Mouse (Mus musculus): ENCODE results near the gene Galnt9. TPM values are rescaled to one million over a fixed set of nuclear protein-coding genes. Genes with fewer than 3 reads are reported as not detected.

Galnt9 gene
- polyA plus RNA-seq, 1 experiment from 2014 or later, result 0.67 TPM

DNA sequence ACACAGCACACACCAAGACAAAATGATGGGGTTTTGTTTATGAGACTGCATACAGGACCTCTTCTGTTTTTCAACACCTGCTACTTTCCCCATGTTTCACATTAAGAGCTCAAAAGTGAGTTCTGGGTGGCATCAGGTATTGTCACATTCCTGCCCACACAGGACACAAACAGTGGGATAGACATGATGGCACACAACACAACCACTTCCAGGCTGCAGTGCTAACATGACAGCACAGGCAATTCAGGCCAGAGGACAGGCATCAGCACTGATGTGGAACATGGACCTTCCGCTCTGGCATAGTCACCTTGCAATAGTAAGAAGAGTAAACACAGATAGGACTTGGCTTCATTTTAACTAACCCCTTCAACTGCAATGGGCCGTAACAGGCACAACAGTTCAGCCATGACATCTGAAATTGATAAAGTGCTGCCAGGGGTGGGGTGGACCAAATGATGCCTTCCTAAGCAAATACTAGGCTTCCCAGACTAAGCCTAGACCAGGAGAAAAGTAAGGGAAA lies 120.7 kb downstream of the Galnt9 start:
- H3K4me3 ChIP-seq, result no peak overlapping the region
- no peaks in the 10 kb centered on the region for H3K9me3 ChIP-seq
- no peak for DNase-seq (ENCODE audit: extremely low spot score, low spot score)
- peaks cover 99% of the 10 kb centered on the region for H3K36me3 ChIP-seq (replicated peaks)
- whole genome bisulfite sequencing, result 92% methylated on average over 2 of the region's 2 CpGs
- H3K27ac ChIP-seq, result no peak overlapping the region
- H3K27me3 ChIP-seq (ENCODE audit: poor library complexity, severe bottlenecking), result no peaks in the 10 kb centered on the region
- no peaks in the 10 kb centered on the region for H3K4me1 ChIP-seq

DNA sequence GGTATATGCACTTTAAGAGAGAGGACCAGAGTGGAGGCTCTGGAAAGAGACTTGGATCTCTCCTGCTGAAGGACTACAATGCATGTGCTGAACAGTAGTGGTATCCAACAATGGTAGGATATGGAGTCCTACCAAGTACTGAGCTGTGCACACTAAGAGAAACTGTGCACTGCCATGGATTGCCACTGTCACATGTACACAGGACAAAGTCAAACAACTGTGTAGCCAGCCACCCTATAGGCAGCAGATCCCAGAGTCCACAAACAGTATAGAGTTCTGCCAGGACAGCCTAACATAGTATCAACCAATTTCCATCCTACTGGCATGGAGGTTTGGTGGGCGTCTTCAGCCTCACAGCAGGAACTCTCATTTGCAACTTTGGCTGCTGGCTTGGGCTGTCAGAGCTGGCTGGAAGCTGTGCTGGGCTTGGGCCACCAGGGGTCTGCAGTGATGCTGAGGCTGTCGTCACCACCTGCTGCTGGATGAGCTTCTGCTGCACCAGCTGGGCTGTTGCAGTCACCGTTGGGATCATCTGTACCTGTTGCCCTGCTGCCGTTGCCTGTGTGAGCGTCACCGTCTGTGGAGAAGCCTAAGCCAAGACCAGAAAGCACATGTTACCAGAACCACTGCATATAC lies 121.4 kb downstream of the Galnt9 start:
- Histone ChIP-seq H3K9me3 (no peaks in the 10 kb centered on the region), H3K27ac (no peak overlapping the region), H3K4me3 (no peak overlapping the region), H3K27me3 (ENCODE audit: poor library complexity, severe bottlenecking) (no peaks in the 10 kb centered on the region), H3K4me1 (no peaks in the 10 kb centered on the region), H3K36me3 (replicated peaks) (peaks cover 99% of the 10 kb centered on the region)
- 73% methylated on average over 6 of the region's 6 CpGs for WGBS
- DNase-seq (ENCODE audit: extremely low spot score, low spot score), result no peak

Small RNA genes within 50 kb of the gene (microRNA-seq; reads per million reads assigned to microRNA genes)
- 4.2 reads per million, percentile 10 among the genes with 10 or more reads in this experiment for gene Mir7026

Other genes with a start within 250 kb of the Galnt9 start
- 0.49 and 0.74 TPM in 2 replicates for gene P2rx2, start 201.1 kb upstream of the Galnt9 start, polyA plus RNA-seq (2016; fragmentation: Nextera tagmentation; extraction: Ambion mirVana)
- gene Lrcol1, start 199.6 kb upstream of the Galnt9 start, polyA plus RNA-seq (2016; fragmentation: Nextera tagmentation; extraction: Ambion mirVana), result not detected in 2 replicates
- 19.6 and 20.5 TPM in 2 replicates for gene Fbrsl1, start 95.9 kb upstream of the Galnt9 start, polyA plus RNA-seq (2016; fragmentation: Nextera tagmentation; extraction: Ambion mirVana)
- 100 and 102 TPM in 2 replicates for gene Noc4l, start 109.1 kb downstream of the Galnt9 start, polyA plus RNA-seq (2016; fragmentation: Nextera tagmentation; extraction: Ambion mirVana)
- gene Ddx51, start 109.1 kb downstream of the Galnt9 start, polyA plus RNA-seq (2016; fragmentation: Nextera tagmentation; extraction: Ambion mirVana), result 30.3 and 31.4 TPM in 2 replicates
- gene Ep400, start 226.4 kb downstream of the Galnt9 start, polyA plus RNA-seq (2016; fragmentation: Nextera tagmentation; extraction: Ambion mirVana), result 66.8 and 68.8 TPM in 2 replicates
- 47.1 and 48.4 TPM in 2 replicates for gene Pus1, start 236.3 kb downstream of the Galnt9 start, polyA plus RNA-seq (2016; fragmentation: Nextera tagmentation; extraction: Ambion mirVana)

Data from forebrain, embryonic 10.5 days (tissue).